ENCODE assay signal across 8 mouse cellular contexts in genomic region chr2:138278853-138279640, GRCm38 (mm10). TPM values are rescaled to one million over a fixed set of nuclear protein-coding genes. Genes with fewer than 3 reads are reported as not detected.
DNase-seq lines count a peak whose midpoint lies in the region; ATAC-seq lines count a peak whose summit lies in the region.

No protein-coding gene starts in this region.

- peak overlapping the region; percentile 46 for H3K4me3 ChIP-seq in embryonic facial prominence, embryonic 10.5 days
- H3K4me3 ChIP-seq in liver, embryonic 16.5 days (ENCODE audit: low read depth, low read length), result peak overlapping the region; percentile 39

- intact Hi-C loops in heart, postnatal 36 days (cut with DNase I), result loop anchor here (2.0 to 10.0 kb wide), 3 partner anchors 22 to 1164 kb away; partner anchors contain the start of genes Btbd3 and Jag1

- H3K9me3 ChIP-seq in embryonic facial prominence, embryonic 10.5 days, result no peaks in the 10 kb centered on the region
- no peaks in the 10 kb centered on the region for H3K9me3 ChIP-seq in liver, embryonic 16.5 days (replicated peaks; ENCODE audit: control insufficient read depth, low read length)

- peak overlapping the region; percentile 35; the same call in 1 of the 2 replicates for H3K27ac ChIP-seq in embryonic facial prominence, embryonic 10.5 days (replicated peaks)
- no peak overlapping the region for H3K27ac ChIP-seq in liver, embryonic 16.5 days (ENCODE audit: low read length)

- H3K9ac ChIP-seq in liver, embryonic 16.5 days (ENCODE audit: low read depth, low read length), result no peak overlapping the region

- DNase-seq in frontal cortex, adult 2 months (ENCODE audit: extremely low spot score in 1 of 2, low spot score in 1 of 2), result no peak
- no peak for DNase-seq in embryonic facial prominence, embryonic 10.5 days (ENCODE audit: low spot score)
- peak; percentile 39 to 53 for DNase-seq in heart, postnatal 36 days
- no peak for DNase-seq in right cerebral cortex, postnatal 14 days
- DNase-seq in retina, embryonic 14.5 days (ENCODE audit: low spot score), result no peak
- no peak for DNase-seq in c-Kit-positive CD71-positive TER-119-positive erythroid progenitor cells, embryonic 14.5 days (ENCODE audit: low spot score)

- peak; percentile 2; the same call in 1 of the 2 replicates for ATAC-seq in frontal cortex, adult (ENCODE audit: low TSS enrichment)
- no peak for ATAC-seq in liver, embryonic 16.5 days (ENCODE audit: low read depth)

- H3K4me2 ChIP-seq in liver, embryonic 16.5 days (ENCODE audit: low read depth, low read length), result peak overlapping the region; percentile 50

- peaks cover 25% of the 10 kb centered on the region for H3K36me3 ChIP-seq in embryonic facial prominence, embryonic 10.5 days (replicated peaks)
- no peaks in the 10 kb centered on the region for H3K36me3 ChIP-seq in liver, embryonic 16.5 days (ENCODE audit: control insufficient read depth, insufficient read depth)

- H3K4me1 ChIP-seq in embryonic facial prominence, embryonic 10.5 days, result peaks cover 66% of the 10 kb centered on the region
- no peaks in the 10 kb centered on the region for H3K4me1 ChIP-seq in liver, embryonic 16.5 days (ENCODE audit: control insufficient read depth, low read depth, low read length)

- H3K27me3 ChIP-seq in embryonic facial prominence, embryonic 10.5 days (replicated peaks; ENCODE audit: low read depth, poor library complexity, severe bottlenecking), result no peaks in the 10 kb centered on the region
- H3K27me3 ChIP-seq in liver, embryonic 16.5 days (ENCODE audit: control insufficient read depth, insufficient read depth, low read depth, low read length), result no peaks in the 10 kb centered on the region

- WGBS in embryonic facial prominence, embryonic 10.5 days, result 61% methylated on average over 15 of the region's 15 CpGs
- WGBS in liver, embryonic 16.5 days (ENCODE audit: insufficient replicate concordance), result 64% methylated on average over 15 of the region's 15 CpGs

RNA-seq across cellular contexts. Expression of gene Btbd3, which starts 22.7 kb away (rescaled TPM):
- 91.9 and 106 TPM in 2 replicates for polyA plus RNA-seq in frontal cortex, adult 2 months (2012; rRNA removed)
- 18.0 and 18.6 TPM in 2 replicates for polyA plus RNA-seq in embryonic facial prominence, embryonic 10.5 days (2016; fragmentation: Nextera tagmentation; extraction: Ambion mirVana)
- total RNA-seq in heart, postnatal 36 days (2021), result 10 to 100 TPM; 13.8 to 17.0 TPM
- 1.6 and 1.9 TPM in 2 replicates for polyA plus RNA-seq in liver, embryonic 16.5 days (2015; fragmentation: Nextera tagmentation; extraction: Ambion mirVana)

Comparison
In these comparisons a context has a peak if more than half of its experiments do, and no peak if none do; other contexts are left out.
1. DNase-seq: peak in heart, postnatal 36 days (2 of 2); none in frontal cortex, adult 2 months (0 of 2), embryonic facial prominence, embryonic 10.5 days (single experiment), right cerebral cortex, postnatal 14 days (single experiment), retina, embryonic 14.5 days (single experiment) and c-Kit-positive CD71-positive TER-119-positive erythroid progenitor cells, embryonic 14.5 days (single experiment).